Mouse (Mus musculus) stomach, postnatal 0 days (tissue): Measurements from ENCODE around the gene Efcab12. TPM values are rescaled to one million over a fixed set of nuclear protein-coding genes. Genes with fewer than 3 reads are reported as not detected.

Experiments used
- ATAC-seq: fragments of 200-750 bp; cut with Nextera tagmentation; 2 replicates; pipeline ENCODE4 v1.8.0; 2017; ENCODE audit not compliant: low FRiP score, low TSS enrichment
- DNase-seq: peaks from one replicate; pipeline ENCODE4 v3.0.0-alpha.2; 2016; ENCODE audit warnings: low spot score
- H3K27ac ChIP-seq: fragments of 300-500 bp; sonication (generic); replicated peaks from 2 replicates; pipeline ENCODE4 v1.5.1; 2014; ENCODE audit warnings: mild to moderate bottlenecking, control low read depth
- H3K27me3 ChIP-seq: fragments of 300-500 bp; sonication (generic); 2 replicates; pipeline ENCODE4 v1.6.1; 2014; ENCODE audit warnings: low read length; ENCODE audit not compliant: control insufficient read depth, insufficient read depth
- H3K36me3 ChIP-seq: fragments of 300-500 bp; sonication (generic); 2 replicates; pipeline ENCODE4 v1.6.1; 2014; ENCODE audit warnings: low read length, mixed read lengths; ENCODE audit not compliant: control insufficient read depth, insufficient read depth
- H3K4me1 ChIP-seq: fragments of 300-500 bp; sonication (generic); replicated peaks from 2 replicates; pipeline ENCODE4 v1.6.1; 2014; ENCODE audit warnings: antibody characterized with exemption; ENCODE audit not compliant: control insufficient read depth, insufficient read depth
- H3K4me2 ChIP-seq: fragments of 300-500 bp; sonication (generic); replicated peaks from 2 replicates; pipeline ENCODE4 v1.6.1; 2014; ENCODE audit warnings: low read depth, mild to moderate bottlenecking, control low read depth, moderate library complexity
- H3K4me3 ChIP-seq: fragments of 300-500 bp; sonication (generic); 2 replicates; pipeline ENCODE4 v1.5.1; 2014; ENCODE audit warnings: low read depth, low read length, control low read depth
- H3K9ac ChIP-seq: fragments of 300-500 bp; sonication (generic); 2 replicates; pipeline ENCODE4 v1.6.1; 2014; ENCODE audit warnings: mild to moderate bottlenecking, low read length, control low read depth, mixed read lengths
- H3K9me3 ChIP-seq: fragments of 300-500 bp; sonication (generic); 2 replicates; pipeline ENCODE4 v1.6.1; 2016; ENCODE audit warnings: low read length; ENCODE audit not compliant: control insufficient read depth
- CTCF ChIP-seq: IDR thresholded peaks from 2 replicates; pipeline ENCODE4 v1.5.1; 2016; ENCODE audit warnings: antibody characterized with exemption, low read depth, mild to moderate bottlenecking, moderate library complexity
- EP300 ChIP-seq: optimal IDR thresholded peaks from 2 replicates; pipeline ENCODE3; 2016; ENCODE audit warnings: antibody characterized with exemption
- WGBS: fragments of 180-500 bp; shearing (Covaris S2); extraction: QIAGEN DNeasy Blood & Tissue Kit; methylation state at CpG from one replicate; pipeline ENCODE4 v1.1.7; 2014; 5-methylcytosine and 5-hydroxymethylcytosine counted together
- polyA plus RNA-seq: library from polyadenylated mRNA; unstranded; fragments of >200 nt; fragmentation: Nextera tagmentation; extraction: Ambion mirVana; gene quantifications from 2 replicates; pipeline ENCODE4 v1.2.1, GENCODE M21; 2015

Efcab12 gene
- polyA plus RNA-seq, 1 experiment from 2014 or later = 0.17 TPM

- H3K4me2 ChIP-seq = no peak overlapping the region
- TF ChIP-seq EP300 (no peak), CTCF (no peak)
- H3K9me3 ChIP-seq = no peaks in the 10 kb centered on the region
- H3K9ac ChIP-seq = no peak overlapping the region; the same call in 1 of the 2 replicates
- ATAC-seq (no peak; the same call in 1 of the 2 replicates), DNase-seq (no peak)
- 73% methylated on average over 34 of the region's 34 CpGs for WGBS
- no peaks in the 10 kb centered on the region for H3K27me3 ChIP-seq
- H3K4me1 ChIP-seq = no peaks in the 10 kb centered on the region
- peaks cover 11% of the 10 kb centered on the region; the same call in 1 of the 2 replicates for H3K36me3 ChIP-seq
- no peak overlapping the region for H3K4me3 ChIP-seq
- H3K27ac ChIP-seq = no peak overlapping the region
Observed at GRCm38 (mm10) chr6:115791842-115792686, 46.1 kb downstream of the Efcab12 start.

DNA sequence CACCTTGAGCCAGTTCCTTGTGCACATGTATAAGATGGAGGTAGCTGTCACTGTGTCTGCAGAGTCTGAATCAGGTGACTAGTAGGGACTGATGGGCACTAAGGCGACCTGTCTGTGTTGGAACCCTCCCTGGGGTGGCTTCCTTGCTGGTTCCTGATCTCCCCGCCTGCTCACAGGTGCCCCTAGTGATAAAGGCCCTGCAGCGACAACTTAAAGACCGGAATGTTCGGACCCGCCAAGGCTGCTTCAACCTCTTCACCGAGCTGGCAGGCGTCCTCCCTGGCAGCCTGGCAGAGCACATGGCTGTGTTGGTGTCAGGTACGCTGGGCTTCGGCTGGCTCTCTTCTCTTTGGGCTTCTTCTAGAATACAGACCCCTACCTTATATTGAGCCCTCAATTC, 47.2 kb downstream of the Efcab12 start:
- no peak overlapping the region for H3K4me3 ChIP-seq
- DNase-seq = no peak
- WGBS = 83% methylated on average over 10 of the region's 10 CpGs
- TF ChIP-seq EP300 = no peak
- TF ChIP-seq CTCF = no peak
- no peaks in the 10 kb centered on the region for H3K4me1 ChIP-seq
- H3K4me2 ChIP-seq = no peak overlapping the region
- no peak for ATAC-seq
- no peaks in the 10 kb centered on the region for H3K9me3 ChIP-seq
- H3K27me3 ChIP-seq = no peaks in the 10 kb centered on the region
- H3K27ac ChIP-seq = no peak overlapping the region
- peaks cover 8% of the 10 kb centered on the region; the same call in 1 of the 2 replicates for H3K36me3 ChIP-seq
- H3K9ac ChIP-seq = no peak overlapping the region

- Histone ChIP-seq H3K4me1 (no peaks in the 10 kb centered on the region), H3K9me3 (no peaks in the 10 kb centered on the region), H3K27ac (no peak overlapping the region), H3K36me3 (peaks cover 4% of the 10 kb centered on the region; the same call in 1 of the 2 replicates), H3K27me3 (no peaks in the 10 kb centered on the region), H3K9ac (no peak overlapping the region), H3K4me3 (no peak overlapping the region), H3K4me2 (no peak overlapping the region)
- 88% methylated on average over 3 of the region's 3 CpGs for WGBS
- DNase-seq = no peak
- peak; percentile 38; the same call in 1 of the 2 replicates for ATAC-seq
- TF ChIP-seq EP300 = no peak
- no peak for TF ChIP-seq CTCF
Observed at GRCm38 (mm10) chr6:115782781-115783180, 55.4 kb downstream of the Efcab12 start.

- Histone ChIP-seq H3K36me3 (peaks cover 2% of the 10 kb centered on the region; the same call in 1 of the 2 replicates), H3K9me3 (no peaks in the 10 kb centered on the region), H3K27ac (no peak overlapping the region), H3K27me3 (no peaks in the 10 kb centered on the region), H3K9ac (no peak overlapping the region), H3K4me2 (peak overlapping the region; percentile 11; the same call in 1 of the 2 replicates), H3K4me3 (no peak overlapping the region), H3K4me1 (peaks cover 6% of the 10 kb centered on the region)
- TF ChIP-seq EP300 (no peak), CTCF (no peak)
- WGBS = 16% methylated on average over 9 of the region's 9 CpGs
- ATAC-seq (no peak), DNase-seq (no peak)
Observed at GRCm38 (mm10) chr6:115776363-115776762, 61.8 kb downstream of the Efcab12 start.

GRCm38 (mm10) chr6:115775838-115776237, 62.4 kb downstream of the Efcab12 start:
- Histone ChIP-seq H3K4me2 (peak overlapping the region; percentile 74), H3K27ac (no peak overlapping the region), H3K27me3 (no peaks in the 10 kb centered on the region), H3K9me3 (no peaks in the 10 kb centered on the region), H3K4me3 (peak overlapping the region; percentile 68; the same call in 1 of the 2 replicates), H3K36me3 (no peaks in the 10 kb centered on the region), H3K4me1 (peaks cover 6% of the 10 kb centered on the region), H3K9ac (no peak overlapping the region; the same call in 1 of the 2 replicates)
- ATAC-seq = no peak
- 31% methylated on average over 3 of the region's 3 CpGs for WGBS
- no peak for TF ChIP-seq EP300
- TF ChIP-seq CTCF = no peak
- DNase-seq = no peak

- no peak within 1 kb of the TSS; the same call in 1 of the 2 replicates for H3K27ac ChIP-seq
- peak; percentile 73 for ATAC-seq
Observed at GRCm38 (mm10) chr6:115774501-115774921, 63.7 kb downstream of the Efcab12 start, which contains the start of gene Cand2. Gene Cand2 (plus strand): TSS chr6:115774538.

More at GRCm38 (mm10) chr6:115774501-115774921, 63.7 kb downstream of the Efcab12 start, which contains the start of gene Cand2:
- Histone ChIP-seq H3K4me1 (peaks cover 6% of the 10 kb centered on the region), H3K4me3 (peak within 1 kb of the TSS; percentile 68), H3K27me3 (no peaks in the 10 kb centered on the region), H3K9ac (peak within 1 kb of the TSS; percentile 70), H3K9me3 (no peaks in the 10 kb centered on the region), H3K36me3 (no peaks in the 10 kb centered on the region), H3K4me2 (peak within 1 kb of the TSS; percentile 74)
- DNase-seq = peak; percentile 66
- TF ChIP-seq EP300 (no peak), CTCF (no peak)
- WGBS = 3% methylated on average over 18 of the region's 28 CpGs
